Mouse (Mus musculus) central nervous system, embryonic 11.5 days (tissue): Measurements from ENCODE around the gene Klra6. TPM values are rescaled to one million over a fixed set of nuclear protein-coding genes. Genes with fewer than 3 reads are reported as not detected.

Experiments
- polyA plus RNA-seq: library from polyadenylated mRNA; depleted of rRNA; stranded (reverse); fragments of >200 nt; gene quantifications from 2 replicates; pipeline ENCODE4 v1.2.3, GENCODE M21; 2012; rRNA removed

The Klra6 gene
- not detected in 2 replicates for polyA plus RNA-seq

GRCm38 (mm10) chr6:130026854-130027253 lies at the start of gene Klra6:
Gene Klra6, minus strand, starts transcription at chr6:130026954.

DNA sequence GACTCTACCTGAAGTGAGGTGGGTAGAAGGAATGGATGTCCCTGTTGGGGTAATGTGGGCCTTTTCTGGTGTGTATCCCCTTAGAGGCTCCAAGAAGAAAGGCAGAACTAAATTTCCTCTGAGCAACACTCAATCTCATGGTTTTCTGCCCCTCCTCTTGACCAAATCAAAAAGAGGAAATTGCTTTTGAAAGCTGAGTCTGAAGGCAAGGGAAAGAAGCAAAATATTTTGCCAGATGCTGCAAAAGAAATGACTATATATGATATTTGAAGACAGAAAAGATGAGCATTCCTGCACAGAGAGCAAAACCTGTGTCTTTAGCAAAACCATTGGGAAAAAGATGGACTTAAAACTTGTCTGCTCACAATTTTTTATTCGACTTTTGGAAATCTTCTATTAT lies 40.4 kb upstream of the Klra6 start, which contains the start of gene Klra4:
Gene Klra4, minus strand, starts transcription at position 101 of the 400 bp plus-strand sequence.

Other genes starting within 250 kb of the Klra6 start
- gene Gm156, start 242.7 kb downstream of the Klra6 start, polyA plus RNA-seq = not detected in 2 replicates
- gene Gm17631, start 164.3 kb downstream of the Klra6 start, polyA plus RNA-seq = not detected in 2 replicates
- gene Klra17, start 150.3 kb downstream of the Klra6 start, polyA plus RNA-seq = not detected in 2 replicates
- not detected in 2 replicates for gene Klra5, start 109.3 kb downstream of the Klra6 start, polyA plus RNA-seq
- gene Klra4, start 40.3 kb upstream of the Klra6 start, polyA plus RNA-seq = not detected in 2 replicates
- gene Klra8, start 102.9 kb upstream of the Klra6 start, polyA plus RNA-seq = not detected in 2 replicates
- not detected in 2 replicates for gene Klra9, start 166.2 kb upstream of the Klra6 start, polyA plus RNA-seq
- gene Klra7, start 206.4 kb upstream of the Klra6 start, polyA plus RNA-seq = not detected in 2 replicates